Mouse (Mus musculus): ENCODE measurements at regions not wholly inside any gene's neighbourhood (a gene's known extent, or its start where the extent isn't known, plus 50 kb on each side); places are given as distances from the start of the nearest gene placed in this dataset.

GRCm38 (mm10) chr4:89082838-89083237, 54.1 kb upstream of the Mtap start:
- DNase-seq (ENCODE audit: low spot score in 2 of 2): no peak

GRCm38 (mm10) chr4:89078485-89078884, 58.4 kb upstream of the Mtap start:
- DNase-seq (ENCODE audit: low spot score in 2 of 2): peak in 1 of 2 experiments; percentile 5

- no peak for DNase-seq (ENCODE audit: low spot score in 2 of 2)
These were observed 62.2 kb upstream of the Mtap start for GRCm38 (mm10) chr4:89074705-89075104.

GRCm38 (mm10) chr4:89070430-89070829, 66.5 kb upstream of the Mtap start:
- no peak for DNase-seq (ENCODE audit: low spot score in 2 of 2)

GRCm38 (mm10) chr4:89064401-89064800, 72.5 kb upstream of the Mtap start:
- no peak for DNase-seq (ENCODE audit: low spot score in 2 of 2)

- DNase-seq (ENCODE audit: low spot score in 2 of 2): no peak
These were observed 74.5 kb upstream of the Mtap start for GRCm38 (mm10) chr4:89062384-89062783.

- DNase-seq (ENCODE audit: low spot score in 2 of 2): no peak
These were observed 75.3 kb upstream of the Mtap start for GRCm38 (mm10) chr4:89061619-89062018.

- no peak for DNase-seq (ENCODE audit: low spot score in 2 of 2)
These were observed 79.3 kb upstream of the Mtap start for GRCm38 (mm10) chr4:89057573-89057972.

GRCm38 (mm10) chr4:89057135-89057534, 79.8 kb upstream of the Mtap start:
- DNase-seq (ENCODE audit: low spot score in 2 of 2): no peak

GRCm38 (mm10) chr4:89055969-89056368, 81.0 kb upstream of the Mtap start:
- no peak for DNase-seq (ENCODE audit: low spot score in 2 of 2)

GRCm38 (mm10) chr4:89053606-89054005, 83.3 kb upstream of the Mtap start:
- no peak for DNase-seq (ENCODE audit: low spot score in 2 of 2)

- no peak for DNase-seq (ENCODE audit: low spot score in 2 of 2)
These were observed 85.0 kb upstream of the Mtap start for GRCm38 (mm10) chr4:89051897-89052296.

- DNase-seq (ENCODE audit: low spot score in 2 of 2): no peak
These were observed 86.2 kb upstream of the Mtap start for GRCm38 (mm10) chr4:89050551-89051199.

- no peak for DNase-seq (ENCODE audit: low spot score in 2 of 2)
These were observed 87.1 kb upstream of the Mtap start for GRCm38 (mm10) chr4:89049592-89050440.

- no peak for DNase-seq (ENCODE audit: low spot score in 2 of 2)
These were observed 92.4 kb upstream of the Mtap start for GRCm38 (mm10) chr4:89044516-89044915.

- no peak for DNase-seq (ENCODE audit: low spot score in 2 of 2)
These were observed 92.9 kb upstream of the Mtap start for GRCm38 (mm10) chr4:89043982-89044381.

GRCm38 (mm10) chr4:89040856-89041255, 96.1 kb upstream of the Mtap start:
- peak; percentile 5 to 40 for DNase-seq (ENCODE audit: low spot score in 2 of 2)

- no peak for DNase-seq (ENCODE audit: low spot score in 2 of 2)
These were observed 98.0 kb upstream of the Mtap start for GRCm38 (mm10) chr4:89038906-89039305.

GRCm38 (mm10) chr4:89038135-89038534, 98.8 kb upstream of the Mtap start:
- no peak for DNase-seq (ENCODE audit: low spot score in 2 of 2)

GRCm38 (mm10) chr4:89034822-89035221, 102.1 kb upstream of the Mtap start:
- no peak for DNase-seq (ENCODE audit: low spot score in 2 of 2)

- no peak for DNase-seq (ENCODE audit: low spot score in 2 of 2)
These were observed 102.6 kb upstream of the Mtap start for GRCm38 (mm10) chr4:89034299-89034698.

GRCm38 (mm10) chr4:89012681-89013353, 124.1 kb upstream of the Mtap start:
- DNase-seq (ENCODE audit: low spot score in 2 of 2): no peak

Measured in gastrocnemius, adult 8-10 months (tissue).